Mouse (Mus musculus): ENCODE results near the gene Rtn4rl1. TPM values are rescaled to one million over a fixed set of nuclear protein-coding genes. Genes with fewer than 3 reads are reported as not detected.
A peak's percentile ranks its signal among the peaks of the same experiment; 100 is the strongest.

Gene Rtn4rl1
- polyA plus RNA-seq, 1 experiment from 2014 or later = 1.1 TPM

DNA sequence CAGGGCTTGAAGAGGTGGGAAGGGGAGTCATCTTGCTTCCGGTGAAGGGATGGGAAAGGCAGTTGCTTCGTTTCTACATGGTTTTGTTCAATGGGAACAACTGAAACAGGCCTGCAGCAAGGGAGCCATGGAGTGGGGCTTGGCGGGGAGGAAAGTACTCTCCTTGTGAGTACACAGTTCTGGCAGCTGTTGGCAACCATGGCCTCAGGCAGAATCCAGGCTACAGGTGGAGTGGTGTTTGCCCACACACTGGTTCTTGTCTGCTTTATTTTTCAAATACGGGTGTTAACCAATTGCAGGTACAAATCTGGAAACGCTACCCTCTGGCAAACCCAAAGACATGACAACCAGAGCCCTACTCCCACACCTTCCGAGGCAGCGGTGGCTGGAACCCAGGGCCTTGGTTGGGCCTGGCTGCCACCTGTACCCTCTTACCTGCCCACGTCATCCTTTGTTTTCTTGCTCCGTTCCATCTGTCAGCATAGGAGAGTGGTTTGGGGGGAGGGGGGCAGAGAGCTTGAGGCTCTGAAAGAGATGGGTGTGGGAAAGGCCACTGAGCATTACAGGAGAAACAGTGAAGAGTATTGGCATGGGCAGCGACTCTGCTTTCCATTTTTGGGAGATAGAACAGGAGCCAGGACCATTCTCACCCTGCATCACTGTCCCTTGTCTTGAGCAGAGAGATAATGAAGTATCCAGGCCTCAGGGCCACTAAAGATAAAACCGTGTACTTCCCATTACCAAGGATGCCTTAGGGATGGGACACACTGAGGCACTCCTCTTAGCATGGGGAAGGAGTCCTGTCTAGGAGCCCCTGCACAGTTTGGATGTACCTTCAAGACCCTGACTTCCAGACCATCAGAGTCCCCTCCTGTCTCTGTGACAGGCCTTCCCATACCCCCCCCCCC is 51.0 kb downstream of the Rtn4rl1 start:
- Histone ChIP-seq H3K4me3 (ENCODE audit: low read depth, low read length) (no peak overlapping the region), H3K27me3 (ENCODE audit: insufficient read depth, low read length) (no peaks in the 10 kb centered on the region), H3K36me3 (ENCODE audit: insufficient read depth) (no peaks in the 10 kb centered on the region), H3K9ac (no peak overlapping the region), H3K9me3 (ENCODE audit: low read depth, low read length) (no peaks in the 10 kb centered on the region), H3K27ac (ENCODE audit: low read depth) (no peak overlapping the region), H3K4me2 (no peak overlapping the region), H3K4me1 (ENCODE audit: insufficient read depth) (peaks cover 7% of the 10 kb centered on the region)
- WGBS = 72% methylated on average over 11 of the region's 11 CpGs
- ATAC-seq (ENCODE audit: insufficient read depth) = no peak
- no peak for TF ChIP-seq CTCF (IDR thresholded peaks at IDR 0.05; ENCODE audit: low read depth)
- no peak for DNase-seq

DNA sequence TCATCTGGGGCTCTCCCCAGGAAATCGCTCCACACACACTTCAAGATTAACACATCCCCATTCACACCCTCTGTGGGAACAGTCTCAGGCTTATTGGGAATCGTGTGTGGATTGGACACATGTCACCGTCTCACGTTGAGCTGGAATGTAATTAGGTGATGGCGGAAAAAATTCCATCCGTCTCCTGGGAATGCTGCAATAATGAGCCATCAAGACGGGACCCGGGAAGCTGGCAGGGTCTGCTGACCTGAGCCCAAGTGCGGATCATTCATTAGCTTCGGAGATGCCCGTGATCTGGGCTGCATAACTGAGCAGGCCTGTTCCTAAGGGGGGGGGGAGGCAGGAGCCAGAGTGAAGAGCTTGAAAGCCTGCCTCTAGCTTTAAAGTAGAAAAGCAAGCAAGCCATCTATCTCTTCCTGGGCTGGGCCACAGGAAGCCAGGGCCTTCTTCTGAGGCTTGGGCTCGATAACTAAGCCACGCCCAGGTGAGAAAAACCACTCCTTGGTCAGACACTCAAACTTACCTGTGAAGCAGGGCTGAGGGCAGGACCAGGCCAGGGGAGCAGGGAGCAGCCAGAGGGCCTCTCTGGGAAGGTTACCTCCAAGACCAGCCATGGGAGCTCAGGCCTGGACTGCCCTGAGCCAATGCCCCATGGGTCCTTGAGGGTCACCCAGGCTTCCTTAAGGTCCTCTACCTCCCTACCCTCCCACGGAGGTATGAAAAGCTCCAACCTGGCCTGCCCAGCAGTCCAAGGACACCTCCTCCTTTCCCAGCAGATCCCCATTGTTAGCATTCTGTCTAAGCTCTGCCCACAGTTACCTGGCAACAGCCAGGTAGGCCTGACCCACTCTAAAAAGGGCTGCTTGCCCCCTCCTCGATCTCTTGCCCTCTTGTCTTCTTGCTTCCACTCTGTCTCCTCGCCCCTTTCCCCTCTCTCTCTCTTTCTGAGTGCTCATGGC is 52.1 kb downstream of the Rtn4rl1 start:
- peaks cover 7% of the 10 kb centered on the region for H3K4me1 ChIP-seq (ENCODE audit: insufficient read depth)
- peak overlapping the region; percentile 12; the same call in 1 of the 2 replicates for H3K4me2 ChIP-seq
- H3K9ac ChIP-seq = no peak overlapping the region
- DNase-seq (peak; percentile 45), ATAC-seq (ENCODE audit: insufficient read depth) (peak; percentile 45)
- no peak overlapping the region for H3K4me3 ChIP-seq (ENCODE audit: low read depth, low read length)
- H3K27ac ChIP-seq (ENCODE audit: low read depth) = peak overlapping the region; percentile 32; the same call in 1 of the 2 replicates
- 29% methylated on average over 16 of the region's 16 CpGs for WGBS
- no peaks in the 10 kb centered on the region for H3K9me3 ChIP-seq (ENCODE audit: low read depth, low read length)
- no peaks in the 10 kb centered on the region for H3K27me3 ChIP-seq (ENCODE audit: insufficient read depth, low read length)
- no peaks in the 10 kb centered on the region for H3K36me3 ChIP-seq (ENCODE audit: insufficient read depth)
- TF ChIP-seq CTCF (IDR thresholded peaks at IDR 0.05; ENCODE audit: low read depth) = no peak

DNA sequence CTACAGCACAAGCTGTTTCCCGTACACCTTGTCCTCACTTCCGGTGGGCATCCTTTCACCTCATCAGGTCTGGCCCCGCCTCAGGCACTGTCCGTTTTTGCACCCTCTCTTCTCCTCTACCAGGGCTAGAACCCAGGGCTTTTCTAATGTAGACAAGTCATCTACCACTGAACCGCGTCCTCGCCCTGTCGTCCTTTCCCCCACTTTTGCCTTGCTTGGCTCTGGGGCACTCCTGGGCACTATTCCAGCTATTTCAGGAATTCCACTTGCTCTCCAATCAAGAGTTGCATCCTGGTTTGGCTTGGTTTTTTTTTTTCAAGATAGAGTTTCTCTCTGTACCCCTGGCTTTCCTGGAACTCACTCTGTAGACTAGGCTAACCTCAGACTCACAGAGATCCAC is 53.0 kb downstream of the Rtn4rl1 start:
- no peak for TF ChIP-seq CTCF (IDR thresholded peaks at IDR 0.05; ENCODE audit: low read depth)
- Histone ChIP-seq H3K9me3 (ENCODE audit: low read depth, low read length) (no peaks in the 10 kb centered on the region), H3K27me3 (ENCODE audit: insufficient read depth, low read length) (no peaks in the 10 kb centered on the region), H3K9ac (no peak overlapping the region), H3K27ac (ENCODE audit: low read depth) (peak overlapping the region; percentile 32; the same call in 1 of the 2 replicates), H3K4me1 (ENCODE audit: insufficient read depth) (peaks cover 7% of the 10 kb centered on the region), H3K4me2 (no peak overlapping the region), H3K4me3 (ENCODE audit: low read depth, low read length) (no peak overlapping the region), H3K36me3 (ENCODE audit: insufficient read depth) (no peaks in the 10 kb centered on the region)
- DNase-seq = peak; percentile 77
- 59% methylated on average over 8 of the region's 8 CpGs for WGBS
- ATAC-seq (ENCODE audit: insufficient read depth) = no peak

GRCm38 (mm10) chr11:75247137-75247730 is 53.7 kb downstream of the Rtn4rl1 start:
- Histone ChIP-seq H3K4me1 (ENCODE audit: insufficient read depth) (peaks cover 7% of the 10 kb centered on the region), H3K4me3 (ENCODE audit: low read depth, low read length) (no peak overlapping the region), H3K27ac (ENCODE audit: low read depth) (no peak overlapping the region), H3K9me3 (ENCODE audit: low read depth, low read length) (no peaks in the 10 kb centered on the region), H3K9ac (no peak overlapping the region), H3K36me3 (ENCODE audit: insufficient read depth) (no peaks in the 10 kb centered on the region), H3K4me2 (no peak overlapping the region), H3K27me3 (ENCODE audit: insufficient read depth, low read length) (no peaks in the 10 kb centered on the region)
- WGBS = 87% methylated on average over 10 of the region's 10 CpGs
- ATAC-seq (ENCODE audit: insufficient read depth) (no peak), DNase-seq (no peak)
- no peak for TF ChIP-seq CTCF (IDR thresholded peaks at IDR 0.05; ENCODE audit: low read depth)

GRCm38 (mm10) chr11:75249588-75249987 is 56.0 kb downstream of the Rtn4rl1 start:
- TF ChIP-seq CTCF (IDR thresholded peaks at IDR 0.05; ENCODE audit: low read depth) = no peak
- Histone ChIP-seq H3K9me3 (ENCODE audit: low read depth, low read length) (no peaks in the 10 kb centered on the region), H3K4me3 (ENCODE audit: low read depth, low read length) (no peak overlapping the region), H3K4me2 (no peak overlapping the region), H3K36me3 (ENCODE audit: insufficient read depth) (no peaks in the 10 kb centered on the region), H3K9ac (no peak overlapping the region), H3K27me3 (ENCODE audit: insufficient read depth, low read length) (no peaks in the 10 kb centered on the region), H3K27ac (ENCODE audit: low read depth) (no peak overlapping the region; the same call in 1 of the 2 replicates), H3K4me1 (ENCODE audit: insufficient read depth) (peaks cover 10% of the 10 kb centered on the region)
- ATAC-seq (ENCODE audit: insufficient read depth) (no peak), DNase-seq (no peak)
- WGBS = 67% methylated on average over 9 of the region's 9 CpGs

GRCm38 (mm10) chr11:75251006-75251512 is 57.5 kb downstream of the Rtn4rl1 start:
- peaks cover 14% of the 10 kb centered on the region for H3K4me1 ChIP-seq (ENCODE audit: insufficient read depth)
- no peaks in the 10 kb centered on the region for H3K36me3 ChIP-seq (ENCODE audit: insufficient read depth)
- 80% methylated on average over 4 of the region's 4 CpGs for WGBS
- no peak for TF ChIP-seq CTCF (IDR thresholded peaks at IDR 0.05; ENCODE audit: low read depth)
- ATAC-seq (ENCODE audit: insufficient read depth) = no peak
- H3K9ac ChIP-seq = no peak overlapping the region
- no peak for DNase-seq
- H3K27ac ChIP-seq (ENCODE audit: low read depth) = no peak overlapping the region
- H3K27me3 ChIP-seq (ENCODE audit: insufficient read depth, low read length) = no peaks in the 10 kb centered on the region
- H3K4me3 ChIP-seq (ENCODE audit: low read depth, low read length) = no peak overlapping the region
- no peak overlapping the region for H3K4me2 ChIP-seq
- H3K9me3 ChIP-seq (ENCODE audit: low read depth, low read length) = no peaks in the 10 kb centered on the region
